Mouse (Mus musculus) cerebellum, postnatal 4 days (tissue): ENCODE data around the gene Aplf.
"Not testable (repeated sequence)": the region's sequence is repeated elsewhere in the genome, so short reads cannot be mapped to it uniquely, and the experiment has no call there.

Source experiments
- DNase-seq, 2 experiments: peaks; one replicate each; pipeline ENCODE4 v3.0.0; 2022; ENCODE audit warnings: low spot score in 2 of 2, mixed read lengths in 1 of 2

The Aplf gene

GRCm38 (mm10) chr6:87628936-87629335 is 43.1 kb downstream of the Aplf start:
- not testable (repeated sequence) for DNase-seq

- no peak for DNase-seq
Measured at GRCm38 (mm10) chr6:87623151-87623550, 48.8 kb downstream of the Aplf start.

- DNase-seq, result peak in 1 of 2 experiments; percentile 66
Measured at GRCm38 (mm10) chr6:87621281-87621680, 50.7 kb downstream of the Aplf start.

- DNase-seq, result no peak
Measured at GRCm38 (mm10) chr6:87618021-87618420, 54.0 kb downstream of the Aplf start.

- no peak for DNase-seq
Measured at GRCm38 (mm10) chr6:87615696-87616083, 56.3 kb downstream of the Aplf start.

GRCm38 (mm10) chr6:87614794-87615695 is 56.9 kb downstream of the Aplf start:
- peak; percentile 39 to 69 for DNase-seq

- peak in 1 of 2 experiments; percentile 68 for DNase-seq
Measured at GRCm38 (mm10) chr6:87599825-87600224, 72.2 kb downstream of the Aplf start.

- DNase-seq, result peak in 1 of 2 experiments; percentile 48
Measured at GRCm38 (mm10) chr6:87597116-87597833, 74.7 kb downstream of the Aplf start.

GRCm38 (mm10) chr6:87594188-87594587 is 77.8 kb downstream of the Aplf start:
- DNase-seq, result no peak

- DNase-seq, result peak in 1 of 2 experiments; percentile 29
Measured at GRCm38 (mm10) chr6:87590394-87591281, 81.4 kb downstream of the Aplf start, which contains the start of gene Prokr1. Prokr1 (minus strand) TSS chr6:87590743.

- no peak for DNase-seq
Measured at GRCm38 (mm10) chr6:87589718-87590393, 82.1 kb downstream of the Aplf start.

GRCm38 (mm10) chr6:87583991-87584390 is 88.0 kb downstream of the Aplf start:
- no peak for DNase-seq

- DNase-seq, result no peak
Measured at GRCm38 (mm10) chr6:87583183-87583611, 88.8 kb downstream of the Aplf start.

GRCm38 (mm10) chr6:87582456-87582855 is 89.5 kb downstream of the Aplf start:
- no peak for DNase-seq

- DNase-seq, result no peak
Measured at GRCm38 (mm10) chr6:87581581-87581980, 90.4 kb downstream of the Aplf start.

GRCm38 (mm10) chr6:87581071-87581470 is 90.9 kb downstream of the Aplf start:
- no peak for DNase-seq
